Mouse (Mus musculus): ENCODE measurements at regions not wholly inside any gene's neighbourhood (a gene's known extent, or its start where the extent isn't known, plus 50 kb on each side); places are given as distances from the start of the nearest gene placed in this dataset.

GRCm38 (mm10) chr13:40480830-40481229, 119.6 kb upstream of the Ofcc1 start:
- DNase-seq (ENCODE audit: low spot score), result no peak

GRCm38 (mm10) chr13:40472683-40473082, 111.4 kb upstream of the Ofcc1 start:
- no peak for DNase-seq (ENCODE audit: low spot score)

DNA sequence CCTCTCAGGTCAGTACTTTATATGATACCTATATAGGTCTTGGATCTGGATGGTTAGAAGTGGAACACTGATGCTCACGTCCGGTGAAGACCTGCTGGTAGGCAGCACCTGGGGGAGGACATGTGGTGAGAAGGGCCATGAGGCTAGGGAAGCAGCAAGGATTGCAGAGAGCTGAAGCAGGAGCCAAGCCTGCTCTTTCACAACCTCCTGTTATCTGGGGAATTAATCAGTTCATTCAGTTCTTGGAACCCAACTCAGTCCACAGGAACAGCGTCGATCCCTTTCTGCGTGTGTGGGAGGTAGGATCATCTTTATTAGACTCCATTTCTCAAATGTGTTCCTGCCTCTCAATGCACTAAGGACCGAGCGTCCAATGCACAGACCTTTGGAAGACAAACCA, 107.9 kb upstream of the Ofcc1 start:
- no peak for DNase-seq (ENCODE audit: low spot score)

GRCm38 (mm10) chr13:40453360-40453759, 92.1 kb upstream of the Ofcc1 start:
- DNase-seq (ENCODE audit: low spot score), result no peak

- DNase-seq (ENCODE audit: low spot score), result no peak
These were observed 68.6 kb upstream of the Ofcc1 start for GRCm38 (mm10) chr13:40429831-40430230.

DNA sequence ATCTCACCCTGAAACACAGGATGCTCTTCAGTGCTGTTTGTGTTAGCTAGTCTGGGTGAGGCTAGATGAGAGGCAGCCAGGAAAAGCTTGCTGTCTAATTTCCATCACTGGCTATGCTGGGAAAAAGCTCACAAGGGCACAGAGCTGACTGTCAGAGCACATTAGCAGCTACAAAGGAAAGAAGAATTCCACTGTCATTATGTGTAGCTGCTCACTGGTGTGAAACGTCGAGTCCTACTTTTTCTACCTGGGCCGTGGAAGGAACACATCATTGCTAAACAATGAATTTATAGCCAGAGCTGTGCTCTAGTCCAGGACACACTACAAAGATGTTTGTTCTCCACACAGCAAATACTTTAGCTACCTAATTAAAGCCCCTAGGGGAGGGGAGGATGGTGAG, 61.8 kb upstream of the Ofcc1 start:
- DNase-seq (ENCODE audit: low spot score), result no peak

- no peak for DNase-seq (ENCODE audit: low spot score)
These were observed 56.6 kb upstream of the Ofcc1 start for GRCm38 (mm10) chr13:40417856-40418255.

- no peak for DNase-seq (ENCODE audit: low spot score)
These were observed 51.8 kb upstream of the Ofcc1 start for GRCm38 (mm10) chr13:40413074-40413473.

Measured in urinary bladder, postnatal 14 days (tissue).